Mouse (Mus musculus) forebrain, embryonic 16.5 days (tissue): Measurements from ENCODE around the gene Mical2. TPM values are rescaled to one million over a fixed set of nuclear protein-coding genes. Genes with fewer than 3 reads are reported as not detected.

Source experiments
- ATAC-seq: fragments of 200-750 bp; cut with Nextera tagmentation; 2 replicates; pipeline ENCODE4 v1.8.0; 2017; ENCODE audit warnings: mild to moderate bottlenecking, moderate library complexity
- H3K27ac ChIP-seq: fragments of 300-500 bp; sonication (generic); 2 replicates; pipeline ENCODE4 v1.5.1; 2014; ENCODE audit warnings: low read length, control low read depth
- H3K27me3 ChIP-seq: fragments of 300-500 bp; sonication (generic); replicated peaks from 2 replicates; pipeline ENCODE4 v1.6.1; 2014; ENCODE audit warnings: low read length; ENCODE audit not compliant: control insufficient read depth, insufficient read depth
- H3K36me3 ChIP-seq: fragments of 300-500 bp; sonication (generic); 2 replicates; pipeline ENCODE4 v1.6.1; 2014; ENCODE audit not compliant: control insufficient read depth, insufficient read depth
- H3K4me1 ChIP-seq: fragments of 300-500 bp; sonication (generic); replicated peaks from 2 replicates; pipeline ENCODE4 v1.6.1; 2014; ENCODE audit warnings: low read length; ENCODE audit not compliant: control insufficient read depth, insufficient read depth
- H3K4me2 ChIP-seq: fragments of 300-500 bp; sonication (generic); 2 replicates; pipeline ENCODE4 v1.6.1; 2014; ENCODE audit warnings: mild to moderate bottlenecking, low read length, control low read depth
- H3K4me3 ChIP-seq: fragments of 300-500 bp; sonication (generic); replicated peaks from 2 replicates; pipeline ENCODE4 v1.5.1; 2014; ENCODE audit warnings: mild to moderate bottlenecking, low read length, control low read depth
- H3K9ac ChIP-seq: fragments of 300-500 bp; sonication (generic); replicated peaks from 2 replicates; pipeline ENCODE4 v1.6.1; 2014; ENCODE audit warnings: low read depth, low read length, control low read depth
- H3K9me3 ChIP-seq: fragments of 300-500 bp; sonication (generic); 2 replicates; pipeline ENCODE4 v1.6.1; 2016; ENCODE audit warnings: low read length; ENCODE audit not compliant: control insufficient read depth
- WGBS: fragments of 180-500 bp; shearing (Covaris S2); extraction: QIAGEN DNeasy Blood & Tissue Kit; methylation state at CpG from one replicate; pipeline ENCODE4 v1.1.7; 2014; 5-methylcytosine and 5-hydroxymethylcytosine counted together
- polyA plus RNA-seq: library from polyadenylated mRNA; unstranded; fragments of >200 nt; fragmentation: Nextera tagmentation; extraction: Ambion mirVana; gene quantifications from 2 replicates; pipeline ENCODE4 v1.2.1, GENCODE M21; 2015

Gene Mical2
- polyA plus RNA-seq, 1 experiment from 2014 or later, result 11.1 TPM

DNA sequence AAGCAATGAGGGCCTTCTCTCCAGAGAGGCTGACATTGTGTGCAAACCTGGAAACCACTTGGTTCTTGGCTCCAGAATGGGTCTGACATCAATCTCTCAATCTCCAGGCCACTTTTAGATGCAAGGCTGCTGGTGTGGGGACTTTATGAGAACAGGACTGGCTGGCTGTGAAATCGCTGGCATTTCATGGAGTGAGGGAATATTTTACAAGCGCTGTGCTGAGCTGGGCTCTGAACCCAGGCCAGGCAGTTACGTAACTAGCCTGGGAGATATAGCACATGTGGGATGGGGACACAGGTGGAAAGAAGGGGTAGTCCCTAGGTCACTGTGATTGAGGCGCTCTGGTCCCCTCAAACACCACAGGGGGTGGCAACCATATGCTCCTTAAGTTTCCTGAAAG is 33.4 kb upstream of the Mical2 start:
- H3K36me3 ChIP-seq, result no peaks in the 10 kb centered on the region
- WGBS, result 83% methylated on average over 4 of the region's 4 CpGs
- no peaks in the 10 kb centered on the region for H3K9me3 ChIP-seq
- H3K4me2 ChIP-seq, result no peak overlapping the region
- no peak overlapping the region for H3K27ac ChIP-seq
- no peak for ATAC-seq
- H3K4me1 ChIP-seq, result no peaks in the 10 kb centered on the region
- H3K4me3 ChIP-seq, result no peak overlapping the region
- H3K27me3 ChIP-seq, result no peaks in the 10 kb centered on the region
- H3K9ac ChIP-seq, result no peak overlapping the region

DNA sequence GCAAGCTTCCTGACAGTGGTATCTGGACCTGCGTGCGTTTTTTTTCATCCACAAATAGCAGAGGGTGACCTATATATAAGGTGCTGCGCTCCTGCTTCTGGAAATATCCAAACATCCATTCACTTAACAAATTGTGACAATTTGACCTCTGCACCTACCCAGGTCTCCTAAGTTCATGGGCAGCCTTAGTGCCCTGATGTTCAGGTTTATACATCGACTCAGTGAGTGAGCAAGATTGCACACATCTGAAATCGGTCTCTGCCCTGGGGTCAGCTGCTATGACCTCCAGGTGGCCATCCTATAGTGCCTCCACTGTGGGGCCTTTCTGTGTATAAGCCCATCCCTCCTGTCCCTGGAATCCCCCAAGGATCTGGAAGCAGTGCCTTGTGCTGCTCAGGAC is 32.9 kb upstream of the Mical2 start:
- ATAC-seq, result no peak
- Histone ChIP-seq H3K9ac (no peak overlapping the region), H3K4me2 (no peak overlapping the region), H3K9me3 (no peaks in the 10 kb centered on the region), H3K4me1 (no peaks in the 10 kb centered on the region), H3K27ac (no peak overlapping the region), H3K27me3 (no peaks in the 10 kb centered on the region), H3K4me3 (no peak overlapping the region), H3K36me3 (no peaks in the 10 kb centered on the region)
- WGBS, result 93% methylated on average over 5 of the region's 5 CpGs

- no peak for ATAC-seq
- WGBS, result 77% methylated on average over 5 of the region's 5 CpGs
Observed at GRCm38 (mm10) chr7:112194286-112194685, 31.4 kb upstream of the Mical2 start.

GRCm38 (mm10) chr7:112197461-112197860 is 28.2 kb upstream of the Mical2 start:
- no peak for ATAC-seq
- H3K36me3 ChIP-seq, result no peaks in the 10 kb centered on the region
- H3K4me2 ChIP-seq, result no peak overlapping the region
- no peak overlapping the region for H3K27ac ChIP-seq
- no peaks in the 10 kb centered on the region for H3K4me1 ChIP-seq
- no peaks in the 10 kb centered on the region for H3K9me3 ChIP-seq
- H3K27me3 ChIP-seq, result no peaks in the 10 kb centered on the region
- WGBS, result 78% methylated on average over 8 of the region's 8 CpGs
- H3K9ac ChIP-seq, result no peak overlapping the region
- no peak overlapping the region for H3K4me3 ChIP-seq

More at GRCm38 (mm10) chr7:112194286-112194685, 31.4 kb upstream of the Mical2 start:
- Histone ChIP-seq H3K27me3 (no peaks in the 10 kb centered on the region), H3K36me3 (no peaks in the 10 kb centered on the region), H3K9me3 (no peaks in the 10 kb centered on the region), H3K27ac (no peak overlapping the region), H3K4me3 (no peak overlapping the region), H3K4me2 (no peak overlapping the region), H3K9ac (no peak overlapping the region), H3K4me1 (no peaks in the 10 kb centered on the region)

DNA sequence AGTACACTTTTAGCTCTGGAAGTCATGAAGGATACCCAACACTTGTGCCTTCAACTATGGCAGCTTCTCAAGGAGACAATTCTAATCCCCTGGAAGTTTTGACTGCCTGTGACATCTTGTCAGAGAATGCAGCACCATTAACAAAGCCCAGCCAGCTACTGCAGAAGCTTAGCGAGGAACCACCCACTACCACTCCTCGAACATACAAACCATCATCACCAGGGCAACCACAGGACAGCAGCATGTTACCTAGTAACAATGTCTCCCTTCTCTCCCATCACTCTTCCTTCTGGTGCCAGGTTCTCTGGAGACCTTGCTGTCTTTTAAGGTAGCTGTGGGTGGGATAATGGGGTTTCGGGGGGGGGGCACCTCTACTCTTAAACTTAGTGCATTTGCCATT is 26.3 kb upstream of the Mical2 start:
- Histone ChIP-seq H3K27ac (no peak overlapping the region), H3K27me3 (no peaks in the 10 kb centered on the region), H3K9me3 (no peaks in the 10 kb centered on the region), H3K4me2 (no peak overlapping the region), H3K4me1 (no peaks in the 10 kb centered on the region), H3K36me3 (no peaks in the 10 kb centered on the region), H3K9ac (no peak overlapping the region), H3K4me3 (no peak overlapping the region)
- WGBS, result 38% methylated on average over 3 of the region's 3 CpGs
- ATAC-seq, result no peak

DNA sequence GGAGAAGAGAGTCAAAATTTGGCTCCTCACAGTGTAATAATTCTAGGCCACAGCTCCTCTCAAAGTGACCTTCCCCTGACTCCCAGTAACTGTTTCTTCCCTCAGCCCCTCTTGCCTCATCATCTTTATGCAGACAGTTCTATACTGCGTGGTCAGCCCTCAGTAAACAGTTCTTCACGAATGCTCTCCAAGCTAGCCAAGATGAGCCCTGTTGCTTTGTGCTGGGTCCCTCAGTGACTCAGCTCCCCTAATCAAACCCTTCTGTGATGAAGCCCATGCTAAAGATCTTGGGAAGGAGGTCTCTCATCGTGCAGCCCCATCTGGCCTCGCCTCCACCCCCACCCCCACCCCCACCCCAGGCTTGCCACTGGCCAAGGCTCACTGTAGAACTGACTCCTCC is 24.9 kb upstream of the Mical2 start:
- Histone ChIP-seq H3K9me3 (no peaks in the 10 kb centered on the region), H3K27me3 (no peaks in the 10 kb centered on the region), H3K4me3 (no peak overlapping the region), H3K4me2 (no peak overlapping the region), H3K4me1 (no peaks in the 10 kb centered on the region), H3K9ac (no peak overlapping the region), H3K36me3 (no peaks in the 10 kb centered on the region), H3K27ac (no peak overlapping the region)
- 55% methylated on average over 4 of the region's 4 CpGs for WGBS
- ATAC-seq, result no peak

DNA sequence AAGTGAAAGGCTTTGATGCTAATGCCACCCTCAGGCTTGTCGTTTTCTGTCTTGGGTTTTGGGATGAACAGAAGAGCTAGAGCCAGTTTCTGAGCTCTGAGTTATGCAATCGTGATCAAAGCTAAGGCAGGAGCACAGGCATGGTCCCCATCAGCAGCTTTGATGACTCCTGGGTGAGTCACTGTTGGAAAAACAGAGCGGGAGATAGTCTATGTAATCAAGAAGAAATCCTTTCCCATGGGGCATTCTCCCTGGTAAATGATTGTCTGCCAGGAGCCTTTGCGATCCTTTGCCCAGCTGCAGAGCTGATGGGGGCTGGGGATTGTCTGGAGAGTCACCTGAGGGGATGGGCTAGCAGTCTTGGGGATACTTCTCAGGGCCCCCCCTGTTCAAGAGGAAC is 23.5 kb upstream of the Mical2 start:
- Histone ChIP-seq H3K36me3 (no peaks in the 10 kb centered on the region), H3K27ac (no peak overlapping the region), H3K4me3 (no peak overlapping the region), H3K27me3 (no peaks in the 10 kb centered on the region), H3K9me3 (no peaks in the 10 kb centered on the region), H3K4me2 (no peak overlapping the region), H3K9ac (no peak overlapping the region), H3K4me1 (no peaks in the 10 kb centered on the region)
- 79% methylated on average over 4 of the region's 4 CpGs for WGBS
- no peak for ATAC-seq

GRCm38 (mm10) chr7:112202843-112203242 is 22.8 kb upstream of the Mical2 start:
- ATAC-seq, result no peak
- 88% methylated on average over 5 of the region's 5 CpGs for WGBS
- H3K27ac ChIP-seq, result no peak overlapping the region
- H3K9me3 ChIP-seq, result no peaks in the 10 kb centered on the region
- H3K4me3 ChIP-seq, result no peak overlapping the region
- H3K4me2 ChIP-seq, result no peak overlapping the region
- H3K27me3 ChIP-seq, result no peaks in the 10 kb centered on the region
- H3K4me1 ChIP-seq, result no peaks in the 10 kb centered on the region
- no peak overlapping the region for H3K9ac ChIP-seq
- H3K36me3 ChIP-seq, result no peaks in the 10 kb centered on the region

GRCm38 (mm10) chr7:112203937-112204336 is 21.7 kb upstream of the Mical2 start:
- 67% methylated on average over 5 of the region's 5 CpGs for WGBS
- H3K4me3 ChIP-seq, result no peak overlapping the region
- H3K9me3 ChIP-seq, result no peaks in the 10 kb centered on the region
- no peaks in the 10 kb centered on the region for H3K4me1 ChIP-seq
- no peaks in the 10 kb centered on the region for H3K27me3 ChIP-seq
- no peaks in the 10 kb centered on the region for H3K36me3 ChIP-seq
- H3K27ac ChIP-seq, result no peak overlapping the region
- H3K4me2 ChIP-seq, result no peak overlapping the region
- H3K9ac ChIP-seq, result no peak overlapping the region
- no peak for ATAC-seq

- no peak overlapping the region for H3K9ac ChIP-seq
- no peaks in the 10 kb centered on the region for H3K9me3 ChIP-seq
- no peaks in the 10 kb centered on the region for H3K27me3 ChIP-seq
- no peak overlapping the region for H3K27ac ChIP-seq
- H3K4me3 ChIP-seq, result no peak overlapping the region
- no peaks in the 10 kb centered on the region for H3K4me1 ChIP-seq
- no peak overlapping the region for H3K4me2 ChIP-seq
- ATAC-seq, result no peak
- H3K36me3 ChIP-seq, result no peaks in the 10 kb centered on the region
- WGBS, result 74% methylated on average over 6 of the region's 6 CpGs
Observed at GRCm38 (mm10) chr7:112204380-112204963, 21.2 kb upstream of the Mical2 start.
